Mouse (Mus musculus): ENCODE results near the gene Gm10718. TPM values are rescaled to one million over a fixed set of nuclear protein-coding genes. Genes with fewer than 3 reads are reported as not detected.

The Gm10718 gene
- polyA plus RNA-seq, 1 experiment from 2014 or later, result not detected

Small RNA genes within 50 kb of the gene (microRNA-seq; reads per million reads assigned to microRNA genes)
- not detected for gene Mir101c

Other genes with a start within 250 kb of the Gm10718 start
- not detected in 2 replicates for gene Gm10722, start 22.6 kb upstream of the Gm10718 start, polyA plus RNA-seq (2015; fragmentation: Nextera tagmentation; extraction: Ambion mirVana)
- not detected in 2 replicates for gene Gm11168, start 20.2 kb upstream of the Gm10718 start, polyA plus RNA-seq (2015; fragmentation: Nextera tagmentation; extraction: Ambion mirVana)
- not detected in 2 replicates for gene Gm10721, start 10.4 kb upstream of the Gm10718 start, polyA plus RNA-seq (2015; fragmentation: Nextera tagmentation; extraction: Ambion mirVana)
- not detected in 2 replicates for gene Gm10720, start 7.9 kb upstream of the Gm10718 start, polyA plus RNA-seq (2015; fragmentation: Nextera tagmentation; extraction: Ambion mirVana)
- 0.30 TPM in 1 of 2 replicates, not detected in the other for gene Gm10719, start 6.1 kb upstream of the Gm10718 start, polyA plus RNA-seq (2015; fragmentation: Nextera tagmentation; extraction: Ambion mirVana)
- not detected in 2 replicates for gene Gm10717, start 1.9 kb downstream of the Gm10718 start, polyA plus RNA-seq (2015; fragmentation: Nextera tagmentation; extraction: Ambion mirVana)
- gene Gm17535, start 11.1 kb downstream of the Gm10718 start, polyA plus RNA-seq (2015; fragmentation: Nextera tagmentation; extraction: Ambion mirVana), result not detected in 2 replicates
- not detected in 2 replicates for gene Gm10715, start 13.3 kb downstream of the Gm10718 start, polyA plus RNA-seq (2015; fragmentation: Nextera tagmentation; extraction: Ambion mirVana)